Mouse (Mus musculus) CD4-positive, CD25-positive, alpha-beta regulatory T cell (primary cell): ENCODE results near the gene Hus1b. TPM values are rescaled to one million over a fixed set of nuclear protein-coding genes. Genes with fewer than 3 reads are reported as not detected.

Source experiments
- polyA plus RNA-seq: library from polyadenylated mRNA; unstranded; fragments of 100-300 nt; shearing (Covaris generic); gene quantifications from one replicate; pipeline ENCODE4 v1.2.1, GENCODE M21; 2017

Gene Hus1b
- not detected for polyA plus RNA-seq

DNA sequence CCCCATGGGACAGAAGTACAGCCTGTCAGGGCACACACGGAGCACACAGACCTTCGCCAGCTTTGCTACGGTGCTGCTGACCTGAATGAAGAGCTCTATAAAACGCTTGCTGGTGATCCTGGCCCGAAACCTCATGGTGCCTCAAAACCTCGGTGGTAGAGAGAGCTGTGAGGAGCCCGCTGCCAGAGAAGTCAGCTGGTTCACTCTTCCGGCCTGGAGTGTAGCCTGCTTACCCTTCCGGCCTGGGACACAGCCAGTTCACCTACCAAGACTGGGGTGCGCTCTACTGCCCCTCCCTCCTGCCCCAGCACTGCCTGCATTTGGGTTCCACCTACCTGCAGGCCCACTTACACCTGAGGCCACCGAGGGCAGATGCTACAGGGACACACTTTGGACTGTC lies at the start of gene Hus1b:
Gene Hus1b (minus strand): TSS at position 220 of the 400 bp plus-strand sequence.

DNA sequence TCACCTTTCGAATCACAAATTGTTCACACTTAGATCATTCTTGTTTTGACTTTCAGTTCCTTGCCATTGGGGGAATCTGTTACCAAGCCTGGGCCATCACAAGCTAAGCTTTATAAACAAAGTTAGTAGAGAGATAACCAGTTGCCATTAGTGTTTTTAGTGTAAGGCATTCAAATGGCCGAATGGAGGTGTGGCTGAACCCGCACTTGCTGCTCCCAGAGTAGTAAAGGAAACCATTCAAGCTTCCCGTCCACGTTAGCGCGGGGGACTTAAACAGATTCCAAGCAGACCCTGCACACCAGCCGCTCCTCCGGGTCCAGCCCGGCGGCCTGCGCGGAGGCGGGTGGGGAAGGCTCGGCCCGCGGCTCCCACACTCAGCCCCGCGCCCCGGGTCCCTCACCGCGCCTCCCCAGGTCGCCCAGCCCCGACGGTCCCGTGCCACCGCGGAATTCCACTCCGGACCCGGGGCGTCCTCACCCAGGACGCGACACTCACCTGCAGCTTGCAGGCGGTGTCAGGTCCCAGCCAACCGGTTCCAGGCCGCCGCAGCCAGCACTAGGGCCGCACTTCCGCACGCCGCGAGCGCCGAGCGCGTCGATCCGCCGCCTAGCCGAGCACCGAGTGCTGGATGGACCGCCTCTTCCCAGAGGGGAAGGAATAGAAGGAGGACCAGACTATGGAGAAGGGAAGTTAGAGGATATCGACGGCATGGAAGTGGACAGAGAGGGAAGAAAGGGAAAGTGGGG lies 26.1 kb upstream of the Hus1b start, which contains the start of the genes Exoc2 and Gm5447:
Gene Exoc2 (minus strand): TSS at position 593 of the 746 bp plus-strand sequence.
Gene Gm5447 (plus strand): TSS at position 704 of the 746 bp plus-strand sequence.

Other genes starting within 250 kb of the Hus1b start
- 18.9 TPM for gene Irf4, start 198.5 kb downstream of the Hus1b start, polyA plus RNA-seq
- gene Exoc2, start 26.3 kb upstream of the Hus1b start, polyA plus RNA-seq = 82.7 TPM
- 0.10 TPM for gene Gm5447, start 26.4 kb upstream of the Hus1b start, polyA plus RNA-seq